Mouse (Mus musculus): ENCODE results near the gene Dchs1.

DNA sequence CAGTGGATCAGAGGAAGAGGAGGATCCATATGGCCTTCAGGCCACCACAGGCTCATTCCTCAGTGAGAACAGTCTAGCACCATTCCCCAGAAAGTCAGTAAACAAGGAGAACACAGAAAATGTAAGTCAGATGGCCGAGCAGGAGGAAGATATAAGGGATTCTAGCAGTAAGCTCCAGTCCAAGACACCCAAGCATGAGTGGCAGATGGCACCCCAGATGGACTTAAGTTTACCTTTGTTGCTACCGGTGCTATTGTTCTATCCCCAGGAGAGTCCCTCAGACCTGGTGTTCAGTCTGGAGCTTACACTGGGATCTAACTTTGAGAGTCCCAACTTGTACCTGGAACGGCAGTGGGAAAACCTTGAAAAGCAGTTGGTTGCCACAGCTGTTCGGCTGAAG lies 83.6 kb downstream of the Dchs1 start:
- no peak for TF ChIP-seq POLR2A (IDR thresholded peaks at IDR 0.05; ENCODE audit: low read depth, low read length)
- TF ChIP-seq CTCF (IDR thresholded peaks at IDR 0.05; ENCODE audit: extremely low read depth, insufficient read length, insufficient replicate concordance, low read depth, low read length), result no peak

All from small intestine, adult 2 months (tissue).